Mouse (Mus musculus) C2C12 (cell line): ENCODE results near the gene Tns2.

Source experiments
- CEBPB ChIP-seq: IDR thresholded peaks from one replicate; pipeline ENCODE4 v1.6.1; 2011; ENCODE audit warnings: low read depth, mild to moderate bottlenecking, control low read depth, moderate library complexity
- CTCF ChIP-seq: IDR thresholded peaks from one replicate; pipeline ENCODE4 v1.5.1; 2011; ENCODE audit not compliant: control insufficient read depth, insufficient read depth, insufficient read length
- FOSL1 ChIP-seq: IDR thresholded peaks from one replicate; pipeline ENCODE4 v1.8.0; 2011; ENCODE audit warnings: mild to moderate bottlenecking, low read length; ENCODE audit not compliant: poor library complexity, insufficient read depth, severe bottlenecking
- MAX ChIP-seq: IDR thresholded peaks from one replicate; pipeline ENCODE4 v1.6.1; 2011; ENCODE audit warnings: mild to moderate bottlenecking, control low read depth
- MYOD1 ChIP-seq: IDR thresholded peaks from one replicate; pipeline ENCODE4 v1.6.1; 2011; ENCODE audit warnings: low read depth; ENCODE audit not compliant: control insufficient read depth, insufficient read length
- MYOG ChIP-seq: IDR thresholded peaks from one replicate; pipeline ENCODE4 v1.6.1; 2011; ENCODE audit not compliant: control insufficient read depth, insufficient read length; ENCODE audit errors: extremely low read depth
- USF1 ChIP-seq: IDR thresholded peaks from one replicate; pipeline ENCODE4 v1.6.1; 2011; ENCODE audit warnings: low read depth, mild to moderate bottlenecking, control low read depth, moderate library complexity

DNA sequence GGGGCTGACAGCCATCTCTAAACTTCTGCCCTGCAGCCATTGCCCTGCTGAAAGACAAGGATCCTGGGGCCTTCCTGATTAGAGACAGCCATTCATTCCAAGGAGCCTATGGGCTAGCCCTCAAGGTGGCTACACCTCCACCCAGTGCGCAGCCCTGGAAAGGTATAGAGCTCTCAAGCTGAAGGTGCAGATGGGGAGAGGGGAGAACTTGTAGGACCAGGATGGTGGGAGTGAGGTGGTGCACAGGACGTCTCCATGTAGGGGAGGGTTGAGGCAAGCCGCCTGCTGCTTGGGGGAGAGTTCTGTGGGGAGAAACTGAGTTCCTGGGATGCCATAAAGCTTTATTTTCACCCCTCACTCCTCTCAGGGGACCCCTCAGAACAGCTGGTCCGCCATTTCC, 13.5 kb downstream of the Tns2 start:
- TF ChIP-seq CTCF, result no peak
- TF ChIP-seq MAX, result no peak
- TF ChIP-seq MYOG, result no peak
- no peak for TF ChIP-seq MYOD1
- TF ChIP-seq USF1, result no peak
- TF ChIP-seq CEBPB, result no peak
- TF ChIP-seq FOSL1, result no peak
